Mouse (Mus musculus): ENCODE data around the gene Hpn.

DNA sequence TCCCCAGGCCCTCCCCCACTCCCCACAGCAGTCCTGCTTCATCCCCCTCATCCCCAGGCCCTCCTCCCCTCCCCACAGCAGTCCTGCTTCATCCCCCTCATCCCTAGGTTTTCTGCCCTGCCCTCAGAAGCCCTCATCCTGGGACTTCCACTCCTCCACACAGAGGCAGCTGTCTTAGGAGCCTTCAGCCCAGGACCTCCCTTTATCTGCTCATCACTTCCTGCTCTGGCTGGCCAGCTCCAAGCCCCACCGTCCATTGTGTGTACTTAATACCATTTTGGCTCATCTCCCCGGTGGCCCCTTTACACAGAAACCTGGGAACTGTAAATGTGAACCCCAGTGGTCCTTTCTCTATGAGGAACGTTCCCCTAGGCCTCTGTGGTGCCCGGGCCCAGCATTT, 3.1 kb downstream of the Hpn start:
- no peak for TF ChIP-seq CTCF (IDR thresholded peaks at IDR 0.05; ENCODE audit: borderline replicate concordance, insufficient read depth, low read depth, low read length)
- no peak for TF ChIP-seq POLR2A (IDR thresholded peaks at IDR 0.05; ENCODE audit: borderline replicate concordance, insufficient read depth, low read length)
